Mouse (Mus musculus) adipose tissue, adult 10 weeks (tissue): ENCODE measurements around the gene Lmnb2. TPM values are rescaled to one million over a fixed set of nuclear protein-coding genes. Genes with fewer than 3 reads are reported as not detected.

Source experiments
- polyA plus RNA-seq: library from polyadenylated mRNA; stranded (reverse); fragments of 350-450 nt; fragmentation: Illumina TruSeq; extraction: RNeasy Lipid Tissue Mini Kit (QIAGEN cat#74804); gene quantifications from one replicate; pipeline ENCODE4 v1.2.3, GENCODE M21; 2014; ENCODE audit warnings: low read depth, low replicate concordance

Lmnb2 gene
- polyA plus RNA-seq, result 11.7 TPM

DNA sequence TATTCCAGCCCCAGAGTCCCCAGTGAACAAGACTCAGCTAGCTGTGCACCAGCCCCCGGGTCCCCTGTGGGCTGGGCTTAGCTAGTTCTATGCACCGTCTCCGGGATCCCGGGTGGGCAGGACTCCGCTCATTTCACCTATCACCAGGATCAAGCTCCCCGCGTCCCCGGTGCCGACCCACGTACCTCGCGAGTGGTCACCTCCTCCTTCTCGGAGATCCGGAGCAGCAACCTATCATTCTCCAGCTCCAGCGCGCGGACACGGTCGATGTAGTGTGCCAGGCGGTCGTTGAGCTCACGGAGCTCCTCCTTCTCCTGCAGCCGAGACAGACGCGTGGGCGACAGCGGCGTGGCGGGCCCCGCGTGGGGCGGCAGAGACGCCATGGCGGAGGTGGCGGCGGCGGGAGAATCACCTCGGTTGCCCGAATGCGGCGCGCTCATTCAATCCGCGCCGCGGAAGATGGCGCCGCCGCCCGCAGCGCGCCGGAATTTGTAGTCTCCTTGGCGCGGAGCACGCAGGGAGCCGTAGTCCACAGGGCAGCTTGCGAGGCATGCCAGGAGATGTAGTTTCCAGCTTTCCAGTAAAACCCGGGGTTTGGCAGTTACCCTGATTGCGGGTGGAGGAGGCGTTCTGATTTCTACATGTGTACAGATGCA is at the start of gene Lmnb2:
TSS of gene Lmnb2 (minus strand) at position 467 of the 656 bp plus-strand sequence.

DNA sequence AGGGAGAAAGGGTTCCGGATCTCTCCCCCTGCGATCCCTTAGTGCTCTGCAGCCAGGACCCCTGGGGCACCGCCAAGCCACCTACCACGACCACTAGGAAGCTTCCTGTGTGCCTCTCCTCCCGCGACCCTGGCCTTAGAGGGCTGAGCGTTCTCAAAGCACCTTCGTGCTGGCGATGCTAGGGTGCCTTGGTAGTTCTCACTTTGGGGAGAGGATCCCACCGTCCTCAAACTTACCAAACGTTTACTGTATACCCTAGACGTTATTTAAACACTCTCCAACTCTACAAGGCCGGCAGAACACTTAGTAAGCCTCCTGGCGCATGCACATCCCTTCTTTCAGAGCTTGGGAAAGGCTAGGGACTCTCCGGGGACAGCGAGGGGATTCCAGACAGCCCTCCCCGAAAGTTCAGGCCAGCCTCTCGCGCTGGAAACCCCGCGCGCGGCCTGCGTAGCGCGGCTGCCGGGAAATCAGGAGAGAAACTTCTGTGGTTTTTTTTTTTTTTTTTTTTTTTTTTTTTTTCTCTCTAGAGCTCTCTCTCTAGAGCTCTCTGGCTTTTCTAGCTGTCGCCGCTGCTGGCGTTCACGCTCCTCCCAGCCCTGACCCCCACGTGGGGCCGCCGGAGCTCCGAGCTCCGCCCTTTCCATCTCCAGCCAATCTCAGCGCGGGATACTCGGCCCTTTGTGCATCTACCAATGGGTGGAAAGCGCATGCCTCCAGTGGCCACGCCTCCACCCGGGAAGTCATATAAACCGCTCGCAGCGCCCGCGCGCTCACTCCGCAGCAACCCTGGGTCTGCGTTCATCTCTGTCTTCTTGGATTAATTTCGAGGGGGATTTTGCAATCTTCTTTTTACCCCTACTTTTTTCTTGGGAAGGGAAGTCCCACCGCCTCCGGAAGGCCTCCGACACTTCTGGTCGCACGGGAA is 11.5 kb upstream of the Lmnb2 start, which contains the start of gene Gadd45b:
TSS of gene Gadd45b (plus strand) at position 775 of the 928 bp plus-strand sequence.

GRCm38 (mm10) chr10:80900318-80901247 is 17.5 kb downstream of the Lmnb2 start, which contains the start of gene Timm13:
Gene Timm13 (minus strand): TSS chr10:80900969.

DNA sequence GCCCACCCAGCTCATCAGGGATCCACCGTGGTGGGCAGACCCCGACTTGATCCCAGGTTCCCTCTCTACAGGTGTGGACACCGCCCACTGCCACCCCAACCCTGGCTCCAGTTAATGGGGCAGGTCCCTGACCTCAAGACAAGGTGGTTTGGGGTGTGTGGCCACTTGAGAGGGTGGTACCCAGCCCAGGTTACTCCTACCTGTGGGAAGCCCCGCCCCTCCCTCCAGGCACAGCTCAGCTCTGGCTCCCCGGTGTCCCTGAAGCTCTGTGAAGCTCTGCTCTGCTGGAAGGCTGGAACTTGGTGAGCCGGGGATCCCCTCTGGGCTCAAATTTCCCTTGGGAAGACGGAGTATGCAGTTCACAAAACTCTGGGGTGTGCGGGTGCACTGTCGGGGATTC is 46.5 kb downstream of the Lmnb2 start, which contains the start of gene Tmprss9:
TSS of gene Tmprss9 (plus strand) at position 268 of the 400 bp plus-strand sequence.

DNA sequence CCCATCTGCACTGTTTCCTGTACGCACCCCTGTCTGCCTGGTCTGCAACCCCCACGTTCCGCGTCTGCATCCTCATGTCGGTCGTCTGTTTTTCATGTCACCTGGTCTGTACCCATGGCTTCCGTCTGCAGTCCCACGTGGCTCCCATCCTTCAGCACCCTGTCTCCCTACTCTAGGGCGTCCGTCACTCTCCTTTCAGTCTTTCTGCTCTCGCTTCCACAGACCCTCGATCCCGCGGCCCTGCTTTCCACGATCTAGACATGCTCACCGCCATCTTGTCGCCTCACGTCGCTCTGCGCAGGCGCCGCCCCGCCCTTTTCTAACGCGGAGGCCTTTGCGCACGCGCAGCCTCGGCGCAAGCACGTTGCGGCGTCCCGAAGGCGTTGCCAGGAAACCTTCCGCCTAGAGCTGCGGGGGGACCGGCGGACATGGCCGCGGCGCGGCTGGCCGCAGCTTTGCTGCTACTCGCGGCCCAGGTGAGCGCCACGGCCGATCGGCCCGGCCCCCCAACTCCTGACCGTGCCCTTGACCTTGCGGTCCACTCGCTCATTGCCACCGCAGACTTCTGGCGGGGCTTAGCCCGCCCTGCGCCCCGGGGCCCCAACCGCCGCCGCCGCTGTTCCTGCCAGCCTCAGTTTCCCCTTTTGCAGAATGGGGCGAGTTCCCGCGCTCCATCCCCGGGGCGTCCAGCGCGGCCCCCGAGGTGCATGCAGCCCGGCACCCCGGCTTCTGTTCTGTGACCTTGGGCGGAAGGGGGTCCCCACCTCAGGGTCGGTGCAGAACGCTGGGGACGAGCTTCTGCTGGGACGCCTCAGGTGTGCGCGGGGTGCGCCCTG is 62.9 kb downstream of the Lmnb2 start, which contains the start of the genes Lsm7 and Sppl2b:
TSS of gene Lsm7 (minus strand) at position 297 of the 836 bp plus-strand sequence.
TSS of gene Sppl2b (plus strand) at position 363 of the 836 bp plus-strand sequence.

Other genes starting within 250 kb of the Lmnb2 start
- 248 TPM for gene Mknk2, start 240.1 kb downstream of the Lmnb2 start, polyA plus RNA-seq
- gene Mob3a, start 216.3 kb downstream of the Lmnb2 start, polyA plus RNA-seq, result 18.5 TPM
- 56.3 TPM for gene Izumo4, start 216.1 kb downstream of the Lmnb2 start, polyA plus RNA-seq
- 80.0 TPM for gene Ap3d1, start 176.0 kb downstream of the Lmnb2 start, polyA plus RNA-seq
- gene Dot1l, start 163.0 kb downstream of the Lmnb2 start, polyA plus RNA-seq, result 37.2 TPM
- gene Sf3a2, start 120.0 kb downstream of the Lmnb2 start, polyA plus RNA-seq, result 31.2 TPM
- 48.9 TPM for gene Plekhj1, start 119.6 kb downstream of the Lmnb2 start, polyA plus RNA-seq
- 0.19 TPM for gene Amh, start 113.0 kb downstream of the Lmnb2 start, polyA plus RNA-seq
- gene Jsrp1, start 104.7 kb downstream of the Lmnb2 start, polyA plus RNA-seq, result not detected
- 485 TPM for gene Oaz1, start 91.6 kb downstream of the Lmnb2 start, polyA plus RNA-seq
- gene Lingo3, start 74.2 kb downstream of the Lmnb2 start, polyA plus RNA-seq, result not detected
- 80.8 TPM for gene Lsm7, start 63.0 kb downstream of the Lmnb2 start, polyA plus RNA-seq
- 22.0 TPM for gene Sppl2b, start 63.0 kb downstream of the Lmnb2 start, polyA plus RNA-seq
- gene Tmprss9, start 46.4 kb downstream of the Lmnb2 start, polyA plus RNA-seq, result 0.10 TPM
- 135 TPM for gene Timm13, start 17.3 kb downstream of the Lmnb2 start, polyA plus RNA-seq
- gene Gadd45b, start 11.8 kb upstream of the Lmnb2 start, polyA plus RNA-seq, result 7.9 TPM
- 5.7 TPM for gene Gng7, start 96.7 kb upstream of the Lmnb2 start, polyA plus RNA-seq
- not detected for gene Diras1, start 107.4 kb upstream of the Lmnb2 start, polyA plus RNA-seq
- 17.6 TPM for gene Slc39a3, start 119.2 kb upstream of the Lmnb2 start, polyA plus RNA-seq
- gene Sgta, start 141.9 kb upstream of the Lmnb2 start, polyA plus RNA-seq, result 94.7 TPM
- gene Thop1, start 151.8 kb upstream of the Lmnb2 start, polyA plus RNA-seq, result 18.0 TPM
- 0.15 TPM for gene Creb3l3, start 180.6 kb upstream of the Lmnb2 start, polyA plus RNA-seq
- 98.4 TPM for gene Map2k2, start 187.7 kb upstream of the Lmnb2 start, polyA plus RNA-seq
- 26.5 TPM for gene Zbtb7a, start 217.0 kb upstream of the Lmnb2 start, polyA plus RNA-seq
- 23.4 TPM for gene Pias4, start 249.7 kb upstream of the Lmnb2 start, polyA plus RNA-seq